Mouse (Mus musculus): ENCODE results near the gene Spaca3. TPM values are rescaled to one million over a fixed set of nuclear protein-coding genes. Genes with fewer than 3 reads are reported as not detected.

Spaca3 gene
- total and polyA plus RNA-seq, 3 experiments: not detected

DNA sequence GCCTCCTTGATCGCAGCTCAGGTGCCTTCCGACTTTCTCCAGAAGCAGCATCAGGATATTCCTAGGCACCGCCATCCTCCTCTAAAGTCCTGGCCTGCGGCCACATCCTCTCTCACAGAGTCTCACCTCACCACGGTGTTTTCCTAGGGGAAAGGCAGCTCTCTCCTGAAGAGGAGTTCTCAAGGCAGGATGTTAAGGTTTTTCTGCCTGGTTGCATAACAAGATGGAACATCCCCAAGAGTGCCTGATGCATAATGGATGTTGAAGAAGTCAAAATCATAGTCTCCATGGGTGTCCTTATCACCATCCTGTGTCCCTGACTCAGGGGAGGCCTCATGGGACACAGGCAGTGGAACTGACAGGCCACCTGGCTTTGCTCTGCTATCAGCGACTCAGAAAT is 49.7 kb downstream of the Spaca3 start:
- peaks cover 79% of the 10 kb centered on the region for H3K9me3 ChIP-seq (replicated peaks)
- H3K4me3 ChIP-seq (ENCODE audit: low read depth, low read length): no peak overlapping the region
- ATAC-seq (ENCODE audit: extremely low read depth, insufficient number of reproducible peaks, low FRiP score, poor library complexity, severe bottlenecking) (no peak), DNase-seq (ENCODE audit: low spot score) (no peak)
- H3K27me3 ChIP-seq (ENCODE audit: insufficient read depth, low read length): no peaks in the 10 kb centered on the region
- H3K36me3 ChIP-seq (replicated peaks): no peaks in the 10 kb centered on the region
- H3K4me1 ChIP-seq (ENCODE audit: insufficient read depth, low read depth, low read length): no peaks in the 10 kb centered on the region
- no peak for TF ChIP-seq CTCF (IDR thresholded peaks at IDR 0.05; ENCODE audit: low read depth, low read length)
- no peak for TF ChIP-seq GATA1 (IDR thresholded peaks at IDR 0.05; ENCODE audit: borderline replicate concordance, low read length)
- TF ChIP-seq POLR2AphosphoS5 (IDR thresholded peaks at IDR 0.05; ENCODE audit: insufficient replicate concordance, low read depth, low read length): no peak
- no peak for TF ChIP-seq TAL1 (conservative IDR thresholded peaks at IDR 0.05; ENCODE audit: low read depth, low read length)
- no peak for TF ChIP-seq GATA2 (IDR thresholded peaks at IDR 0.05; ENCODE audit: borderline replicate concordance, low read depth, low read length)

DNA sequence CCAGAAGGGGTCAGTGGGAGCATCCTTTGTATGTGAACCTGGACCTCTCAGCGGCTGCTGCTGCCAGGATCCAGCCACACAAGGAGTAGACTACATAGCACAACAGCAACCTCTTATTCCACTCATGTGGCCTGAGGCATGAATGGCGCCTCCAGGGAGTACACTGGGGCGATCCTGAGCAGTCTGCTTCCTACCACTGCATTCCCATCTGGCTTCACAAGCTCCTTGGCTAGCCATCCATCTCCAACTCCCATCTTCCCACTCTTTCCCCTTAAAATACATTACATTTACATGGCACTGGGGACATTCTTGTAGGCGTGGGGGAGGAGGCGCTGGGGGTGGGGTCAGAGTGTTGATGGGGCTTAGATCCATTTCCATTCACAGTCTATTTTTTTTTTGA is 54.6 kb downstream of the Spaca3 start:
- no peak for TF ChIP-seq CTCF (IDR thresholded peaks at IDR 0.05; ENCODE audit: low read depth, low read length)
- no peak for TF ChIP-seq GATA2 (IDR thresholded peaks at IDR 0.05; ENCODE audit: borderline replicate concordance, low read depth, low read length)
- no peak for TF ChIP-seq TAL1 (conservative IDR thresholded peaks at IDR 0.05; ENCODE audit: low read depth, low read length)
- TF ChIP-seq GATA1 (IDR thresholded peaks at IDR 0.05; ENCODE audit: borderline replicate concordance, low read length): no peak
- no peak for TF ChIP-seq POLR2AphosphoS5 (IDR thresholded peaks at IDR 0.05; ENCODE audit: insufficient replicate concordance, low read depth, low read length)
- Histone ChIP-seq H3K36me3 (replicated peaks) (no peaks in the 10 kb centered on the region), H3K4me3 (ENCODE audit: low read depth, low read length) (no peak overlapping the region), H3K27me3 (ENCODE audit: insufficient read depth, low read length) (no peaks in the 10 kb centered on the region), H3K4me1 (ENCODE audit: insufficient read depth, low read depth, low read length) (no peaks in the 10 kb centered on the region), H3K9me3 (replicated peaks) (peaks cover 65% of the 10 kb centered on the region)
- DNase-seq (ENCODE audit: low spot score) (no peak), ATAC-seq (ENCODE audit: extremely low read depth, insufficient number of reproducible peaks, low FRiP score, poor library complexity, severe bottlenecking) (no peak)

DNA sequence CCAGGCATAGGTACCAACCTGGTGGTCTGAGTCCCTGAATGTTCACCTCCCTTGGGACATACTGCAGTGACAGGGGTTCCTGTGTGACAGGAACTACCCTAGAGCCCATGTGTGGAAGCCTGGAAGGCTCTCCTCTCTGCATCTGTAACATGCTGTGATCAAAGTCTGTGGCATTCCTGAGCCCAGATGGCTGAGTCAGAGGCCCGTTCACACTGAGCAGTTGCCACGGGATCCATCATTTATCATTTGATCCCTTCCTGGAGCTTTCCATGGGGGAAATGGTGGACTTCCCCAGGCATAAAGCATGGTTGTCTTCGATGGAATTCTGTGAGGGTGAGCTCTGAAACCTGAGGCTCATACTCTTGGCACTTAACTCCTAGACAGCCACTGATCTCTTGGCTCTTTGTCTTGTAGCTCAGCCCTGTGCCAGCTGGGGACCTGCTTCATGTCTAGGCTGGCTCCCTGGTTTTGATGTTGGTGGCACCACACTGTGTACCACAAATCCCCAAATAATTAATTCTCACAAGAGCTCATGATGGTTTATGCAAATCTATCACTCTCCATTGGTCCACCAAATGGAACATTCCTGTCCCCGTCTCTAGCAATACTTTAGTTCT is 55.4 kb downstream of the Spaca3 start:
- Histone ChIP-seq H3K36me3 (replicated peaks) (no peaks in the 10 kb centered on the region), H3K4me1 (ENCODE audit: insufficient read depth, low read depth, low read length) (no peaks in the 10 kb centered on the region), H3K9me3 (replicated peaks) (peaks cover 64% of the 10 kb centered on the region), H3K4me3 (ENCODE audit: low read depth, low read length) (no peak overlapping the region), H3K27me3 (ENCODE audit: insufficient read depth, low read length) (no peaks in the 10 kb centered on the region)
- DNase-seq (ENCODE audit: low spot score) (no peak), ATAC-seq (ENCODE audit: extremely low read depth, insufficient number of reproducible peaks, low FRiP score, poor library complexity, severe bottlenecking) (no peak)
- TF ChIP-seq TAL1 (conservative IDR thresholded peaks at IDR 0.05; ENCODE audit: low read depth, low read length) (no peak), CTCF (IDR thresholded peaks at IDR 0.05; ENCODE audit: low read depth, low read length) (no peak), POLR2AphosphoS5 (IDR thresholded peaks at IDR 0.05; ENCODE audit: insufficient replicate concordance, low read depth, low read length) (no peak), GATA1 (IDR thresholded peaks at IDR 0.05; ENCODE audit: borderline replicate concordance, low read length) (no peak), GATA2 (IDR thresholded peaks at IDR 0.05; ENCODE audit: borderline replicate concordance, low read depth, low read length) (no peak)

Other genes with a start within 250 kb of the Spaca3 start
- not detected in 2 replicates for gene Myo1d, start 78.3 kb upstream of the Spaca3 start, total RNA-seq (2014; fragmentation: Nextera tagmentation)
- not detected in 2 replicates for gene Myo1d, start 78.3 kb upstream of the Spaca3 start, total RNA-seq (2017)
- gene Myo1d, start 78.3 kb upstream of the Spaca3 start, polyA plus RNA-seq (2012): not detected in 2 replicates
- not detected in 2 replicates for gene Tmem98, start 48.2 kb upstream of the Spaca3 start, total RNA-seq (2014; fragmentation: Nextera tagmentation)
- not detected in 2 replicates for gene Tmem98, start 48.2 kb upstream of the Spaca3 start, total RNA-seq (2017)
- gene Tmem98, start 48.2 kb upstream of the Spaca3 start, polyA plus RNA-seq (2012): not detected in 2 replicates